In the genomic region with DNA sequence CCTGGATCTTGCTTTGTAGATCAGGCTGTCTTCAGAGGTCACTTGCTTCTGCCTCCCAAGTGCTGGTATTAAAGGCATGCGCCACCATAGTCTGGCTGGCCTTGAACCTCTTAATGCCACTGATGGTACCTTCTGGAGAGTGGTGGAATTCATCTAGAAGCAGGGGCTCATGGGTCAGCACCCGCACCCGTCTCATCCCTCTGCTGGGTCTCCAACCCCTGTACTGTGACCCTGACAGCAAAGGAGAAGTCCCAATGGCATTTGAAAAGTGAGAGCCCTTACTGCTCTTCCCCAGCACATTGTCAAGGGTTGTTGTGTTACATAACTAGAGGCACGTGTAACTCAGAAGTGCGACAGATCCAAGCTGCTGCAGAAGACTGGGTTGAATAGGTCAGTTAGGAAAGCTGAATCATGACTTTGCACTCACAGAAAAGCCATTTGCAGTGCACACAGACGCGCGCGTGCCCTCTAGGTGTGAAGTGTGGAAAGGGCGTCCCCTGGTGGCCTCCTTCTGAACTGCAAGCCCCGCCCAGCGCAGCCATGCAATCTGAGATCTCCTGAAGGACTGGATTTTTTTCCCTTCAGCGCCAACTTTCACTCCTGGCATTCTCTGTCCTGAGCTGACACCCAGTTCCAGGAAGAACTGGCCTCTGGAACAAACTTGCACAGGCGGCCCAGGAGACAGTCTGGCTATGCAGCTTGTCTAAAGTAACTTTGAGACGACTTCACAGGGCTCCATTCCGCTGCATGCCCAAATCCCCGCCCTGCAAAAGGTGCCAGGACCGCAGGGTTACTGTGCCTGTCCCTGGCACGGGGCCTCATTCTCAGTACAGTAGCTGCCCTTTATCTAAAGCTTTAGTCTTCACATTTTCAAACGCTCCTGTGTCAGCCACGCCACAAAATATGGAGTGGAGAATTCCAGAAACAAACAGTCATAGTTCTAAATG, we compare ENCODE assay signal across 7 mouse cellular contexts. TPM values are rescaled to one million over a fixed set of nuclear protein-coding genes. Genes with fewer than 3 reads are reported as not detected.
DNase-seq lines count a peak whose midpoint lies in the region; ATAC-seq and TF ChIP-seq lines count a peak whose summit lies in the region.

No protein-coding gene starts in this region.

- H3K36me3 ChIP-seq in embryonic facial prominence, embryonic 12.5 days, result no peaks in the 10 kb centered on the region
- no peaks in the 10 kb centered on the region for H3K36me3 ChIP-seq in kidney, adult 2 months (ENCODE audit: control insufficient read depth, insufficient read depth, low read length)
- no peaks in the 10 kb centered on the region for H3K36me3 ChIP-seq in limb, embryonic 11.5 days (ENCODE audit: control insufficient read depth, insufficient read depth, low read length)
- H3K36me3 ChIP-seq in midbrain, embryonic 16.5 days (ENCODE audit: control insufficient read depth, insufficient read depth, low read length), result no peaks in the 10 kb centered on the region
- no peaks in the 10 kb centered on the region for H3K36me3 ChIP-seq in spleen, adult 2 months (ENCODE audit: control insufficient read depth, insufficient read depth, low read length)

- peak overlapping the region; percentile 30 for H3K4me2 ChIP-seq in embryonic facial prominence, embryonic 12.5 days (replicated peaks)
- no peak overlapping the region for H3K4me2 ChIP-seq in limb, embryonic 11.5 days (ENCODE audit: low read depth, severe bottlenecking)
- peak overlapping the region; percentile 17; the same call in 1 of the 2 replicates for H3K4me2 ChIP-seq in midbrain, embryonic 16.5 days (ENCODE audit: low read length)

- no peak overlapping the region for H3K9ac ChIP-seq in embryonic facial prominence, embryonic 12.5 days
- no peak overlapping the region for H3K9ac ChIP-seq in limb, embryonic 11.5 days (ENCODE audit: low read length)
- H3K9ac ChIP-seq in midbrain, embryonic 16.5 days (ENCODE audit: low read depth, low read length), result 0 out of 2 replicates have a peak overlapping the region, but pooled peaks have one; percentile 16

- TF ChIP-seq POLR2A in kidney, adult 2 months (IDR thresholded peaks at IDR 0.05; ENCODE audit: low read depth, low read length), result no peak
- no peak for TF ChIP-seq POLR2A in spleen, adult 2 months (IDR thresholded peaks at IDR 0.05; ENCODE audit: low read depth, low read length)

- H3K4me1 ChIP-seq in embryonic facial prominence, embryonic 12.5 days, result peaks cover under 1% of the 10 kb centered on the region
- peaks cover 26% of the 10 kb centered on the region for H3K4me1 ChIP-seq in kidney, adult 2 months (ENCODE audit: control insufficient read depth, insufficient read depth, low read length)
- no peaks in the 10 kb centered on the region for H3K4me1 ChIP-seq in limb, embryonic 11.5 days (ENCODE audit: control insufficient read depth, insufficient read depth, low read length)
- peaks cover under 1% of the 10 kb centered on the region; the same call in 1 of the 2 replicates for H3K4me1 ChIP-seq in midbrain, embryonic 16.5 days (ENCODE audit: control insufficient read depth, insufficient read depth, low read length)
- H3K4me1 ChIP-seq in spleen, adult 2 months (ENCODE audit: control insufficient read depth, insufficient read depth, insufficient read length), result no peaks in the 10 kb centered on the region

- H3K27me3 ChIP-seq in embryonic facial prominence, embryonic 12.5 days, result peaks cover 7% of the 10 kb centered on the region; the same call in 1 of the 2 replicates
- H3K27me3 ChIP-seq in kidney, adult 2 months (replicated peaks; ENCODE audit: control insufficient read depth, insufficient read depth, low read length), result no peaks in the 10 kb centered on the region
- no peaks in the 10 kb centered on the region for H3K27me3 ChIP-seq in limb, embryonic 11.5 days (ENCODE audit: control insufficient read depth, insufficient read depth, low read length)
- no peaks in the 10 kb centered on the region for H3K27me3 ChIP-seq in midbrain, embryonic 16.5 days (ENCODE audit: control insufficient read depth, insufficient read depth, low read depth, low read length)
- H3K27me3 ChIP-seq in spleen, adult 2 months (ENCODE audit: control insufficient read depth, insufficient read depth, low read length), result no peaks in the 10 kb centered on the region; the same call in 1 of the 2 replicates

- 29% methylated on average over 21 of the region's 21 CpGs for WGBS in embryonic facial prominence, embryonic 12.5 days
- 18% methylated on average over 21 of the region's 21 CpGs for WGBS in kidney, adult 2 months
- 31% methylated on average over 21 of the region's 21 CpGs for WGBS in limb, embryonic 11.5 days
- WGBS in midbrain, embryonic 16.5 days, result 31% methylated on average over 21 of the region's 21 CpGs
- 32% methylated on average over 21 of the region's 21 CpGs for WGBS in spleen, adult 2 months

- no peak overlapping the region for H3K4me3 ChIP-seq in embryonic facial prominence, embryonic 12.5 days
- H3K4me3 ChIP-seq in kidney, adult 2 months (ENCODE audit: insufficient read depth, low read depth, low read length), result no peak overlapping the region
- H3K4me3 ChIP-seq in limb, embryonic 11.5 days (ENCODE audit: low read depth, low read length), result no peak overlapping the region
- no peak overlapping the region for H3K4me3 ChIP-seq in midbrain, embryonic 16.5 days (ENCODE audit: low read depth, low read length)
- H3K4me3 ChIP-seq in spleen, adult 2 months (ENCODE audit: extremely low read depth, insufficient read depth, insufficient read length), result no peak overlapping the region

- ATAC-seq in embryonic facial prominence, embryonic 12.5 days (ENCODE audit: insufficient number of reproducible peaks, insufficient read depth, low FRiP score, low TSS enrichment), result peak; percentile 67
- no peak for ATAC-seq in limb, embryonic 11.5 days (ENCODE audit: insufficient number of reproducible peaks, low FRiP score, low TSS enrichment, low read depth)
- peak; percentile 69 for ATAC-seq in midbrain, embryonic 16.5 days

- peak; percentile 99 for TF ChIP-seq CTCF in kidney, adult 2 months (conservative IDR thresholded peaks at IDR 0.05; ENCODE audit: insufficient read depth, insufficient read length, low read depth, low read length)
- peak; percentile 98 for TF ChIP-seq CTCF in spleen, adult 2 months (IDR thresholded peaks at IDR 0.05; ENCODE audit: extremely low read depth, insufficient read depth, insufficient read length, insufficient replicate concordance)

- H3K9me3 ChIP-seq in embryonic facial prominence, embryonic 12.5 days, result no peaks in the 10 kb centered on the region
- no peaks in the 10 kb centered on the region for H3K9me3 ChIP-seq in limb, embryonic 11.5 days (ENCODE audit: control insufficient read depth, low read length)
- no peaks in the 10 kb centered on the region for H3K9me3 ChIP-seq in midbrain, embryonic 16.5 days (replicated peaks; ENCODE audit: control insufficient read depth, low read length, poor library complexity, severe bottlenecking)

- DNase-seq in adrenal gland, postnatal 14 days, result peak; percentile 95
- peak; percentile 91 to 96 for DNase-seq in heart, adult 18-20 months
- peak; percentile 98 for DNase-seq in kidney, adult 2 months
- DNase-seq in limb, embryonic 11.5 days (ENCODE audit: low spot score), result peak; percentile 95
- DNase-seq in spleen, adult 2 months (ENCODE audit: low read depth in 1 of 2, low spot score in 2 of 2), result peak in 1 of 2 experiments; percentile 59

- H3K27ac ChIP-seq in embryonic facial prominence, embryonic 12.5 days, result no peak overlapping the region
- peak overlapping the region; percentile 74 for H3K27ac ChIP-seq in kidney, adult 2 months (ENCODE audit: insufficient read depth, low read depth, low read length)
- H3K27ac ChIP-seq in limb, embryonic 11.5 days (replicated peaks; ENCODE audit: low read depth, low read length), result no peak overlapping the region
- no peak overlapping the region for H3K27ac ChIP-seq in midbrain, embryonic 16.5 days (ENCODE audit: low read length)
- H3K27ac ChIP-seq in spleen, adult 2 months (ENCODE audit: insufficient read depth, low read length), result peak overlapping the region; percentile 2; the same call in 1 of the 2 replicates

RNA-seq across cellular contexts. Expression of gene Ddr1, which starts 21.1 kb away (rescaled TPM):
- 36.3 and 36.4 TPM in 2 replicates for total RNA-seq in adrenal gland, postnatal 14 days (2021)
- polyA plus RNA-seq in embryonic facial prominence, embryonic 12.5 days (2016; fragmentation: Nextera tagmentation; extraction: Ambion mirVana), result 62.6 and 63.0 TPM in 2 replicates
- 10 to 100 TPM; 21.7 to 24.0 TPM for total RNA-seq in heart, adult 18-20 months (2021)
- polyA plus RNA-seq in kidney, adult 2 months (2012; rRNA removed), result 91.2 and 109 TPM in 2 replicates
- polyA plus RNA-seq in limb, embryonic 11.5 days (2014; fragmentation: Nextera tagmentation; extraction: Ambion mirVana), result 14.7 and 17.6 TPM in 2 replicates
- 87.8 and 103 TPM in 2 replicates for polyA plus RNA-seq in midbrain, embryonic 16.5 days (2015; fragmentation: Nextera tagmentation; extraction: Ambion mirVana)
- polyA plus RNA-seq in spleen, adult 2 months (2012; rRNA removed), result 27.0 and 38.7 TPM in 2 replicates

RNA-seq across cellular contexts. Expression of gene Gtf2h4, which starts 52.0 kb away (rescaled TPM):
- total RNA-seq in adrenal gland, postnatal 14 days (2021), result 24.3 and 24.7 TPM in 2 replicates
- 48.6 and 51.5 TPM in 2 replicates for polyA plus RNA-seq in embryonic facial prominence, embryonic 12.5 days (2016; fragmentation: Nextera tagmentation; extraction: Ambion mirVana)
- total RNA-seq in heart, adult 18-20 months (2021), result 10 to 100 TPM; 21.3 to 23.5 TPM
- polyA plus RNA-seq in kidney, adult 2 months (2012; rRNA removed), result 28.7 and 29.1 TPM in 2 replicates
- 56.7 and 57.0 TPM in 2 replicates for polyA plus RNA-seq in limb, embryonic 11.5 days (2014; fragmentation: Nextera tagmentation; extraction: Ambion mirVana)
- 26.5 and 27.3 TPM in 2 replicates for polyA plus RNA-seq in midbrain, embryonic 16.5 days (2015; fragmentation: Nextera tagmentation; extraction: Ambion mirVana)
- 21.7 and 23.5 TPM in 2 replicates for polyA plus RNA-seq in spleen, adult 2 months (2012; rRNA removed)

RNA-seq across cellular contexts. Expression of gene Vars2, which starts 58.2 kb away (rescaled TPM):
- 49.6 and 52.0 TPM in 2 replicates for total RNA-seq in adrenal gland, postnatal 14 days (2021)
- polyA plus RNA-seq in embryonic facial prominence, embryonic 12.5 days (2016; fragmentation: Nextera tagmentation; extraction: Ambion mirVana), result 18.5 and 23.6 TPM in 2 replicates
- total RNA-seq in heart, adult 18-20 months (2021), result 10 to 100 TPM; 27.6 to 28.9 TPM
- 21.5 and 31.3 TPM in 2 replicates for polyA plus RNA-seq in kidney, adult 2 months (2012; rRNA removed)
- polyA plus RNA-seq in limb, embryonic 11.5 days (2014; fragmentation: Nextera tagmentation; extraction: Ambion mirVana), result 17.6 and 17.9 TPM in 2 replicates
- polyA plus RNA-seq in midbrain, embryonic 16.5 days (2015; fragmentation: Nextera tagmentation; extraction: Ambion mirVana), result 15.1 and 15.3 TPM in 2 replicates
- 28.9 and 37.3 TPM in 2 replicates for polyA plus RNA-seq in spleen, adult 2 months (2012; rRNA removed)

Comparison
In these comparisons a context has a peak if more than half of its experiments do, and no peak if none do; other contexts are left out.
1. H3K27ac ChIP-seq: peak in kidney, adult 2 months (single experiment) and spleen, adult 2 months (single experiment); none in embryonic facial prominence, embryonic 12.5 days (single experiment), limb, embryonic 11.5 days (single experiment) and midbrain, embryonic 16.5 days (single experiment).